Mouse (Mus musculus) lung, adult 2 months (tissue): Measurements from ENCODE around the gene P3h2.

Experiments used
- CTCF ChIP-seq: fragments of 200-500 bp; IDR thresholded peaks from 2 replicates; pipeline ENCODE4 v1.5.1; 2011; ENCODE audit warnings: mild to moderate bottlenecking, low read length, control low read depth; ENCODE audit not compliant: insufficient read depth
- POLR2A ChIP-seq: fragments of 200-500 bp; IDR thresholded peaks from 2 replicates; pipeline ENCODE4 v1.6.1; 2011; ENCODE audit warnings: low read depth, mild to moderate bottlenecking, control low read depth, low read length, borderline replicate concordance; ENCODE audit errors: extremely low read depth

- no peak for TF ChIP-seq CTCF
- TF ChIP-seq POLR2A = no peak
These were observed 57.7 kb downstream of the P3h2 start for GRCm38 (mm10) chr16:26047870-26048269.
